Mouse (Mus musculus) lung, postnatal 14 days (tissue): ENCODE data around the gene Map1s.

Source experiments
- DNase-seq: peaks from one replicate; pipeline ENCODE4 v3.0.0; 2021

Map1s gene

GRCm38 (mm10) chr8:70905831-70906736 is at the start of gene Map1s:
Gene Map1s, plus strand, starts transcription at chr8:70905932.
- peak; percentile 72 for DNase-seq

GRCm38 (mm10) chr8:70856028-70856427 is 49.7 kb upstream of the Map1s start:
- DNase-seq, result no peak

GRCm38 (mm10) chr8:70856541-70857197 is 49.1 kb upstream of the Map1s start:
- peak; percentile 71 for DNase-seq

GRCm38 (mm10) chr8:70857516-70857915 is 48.2 kb upstream of the Map1s start:
- no peak for DNase-seq

- no peak for DNase-seq
Observed at GRCm38 (mm10) chr8:70862824-70863641, 42.7 kb upstream of the Map1s start, which contains the start of gene Kcnn1. Gene Kcnn1, minus strand, starts transcription at chr8:70863258.

- no peak for DNase-seq
Observed at GRCm38 (mm10) chr8:70863956-70864711, 41.6 kb upstream of the Map1s start.

GRCm38 (mm10) chr8:70864712-70865221 is 41.0 kb upstream of the Map1s start:
- no peak for DNase-seq

- DNase-seq, result peak; percentile 99
Observed at GRCm38 (mm10) chr8:70865350-70866000, 40.3 kb upstream of the Map1s start.

GRCm38 (mm10) chr8:70866001-70866520 is 39.7 kb upstream of the Map1s start:
- DNase-seq, result peak; percentile 22

- DNase-seq, result no peak
Observed at GRCm38 (mm10) chr8:70866566-70866965, 39.2 kb upstream of the Map1s start.

GRCm38 (mm10) chr8:70868559-70869198 is 37.1 kb upstream of the Map1s start:
- DNase-seq, result peak; percentile 57

GRCm38 (mm10) chr8:70869199-70869571 is 36.5 kb upstream of the Map1s start:
- no peak for DNase-seq

- DNase-seq, result peak; percentile 85
Observed at GRCm38 (mm10) chr8:70869601-70870041, 36.1 kb upstream of the Map1s start.

GRCm38 (mm10) chr8:70871195-70871807 is 34.4 kb upstream of the Map1s start:
- no peak for DNase-seq

- DNase-seq, result no peak
Observed at GRCm38 (mm10) chr8:70872643-70873363, 32.9 kb upstream of the Map1s start.

GRCm38 (mm10) chr8:70873364-70873985 is 32.3 kb upstream of the Map1s start, which contains the start of gene Ccdc124:
Gene Ccdc124, minus strand, starts transcription at chr8:70873935.
- peak; percentile 97 for DNase-seq

GRCm38 (mm10) chr8:70874441-70874840 is 31.3 kb upstream of the Map1s start:
- DNase-seq, result no peak

- DNase-seq, result no peak
Observed at GRCm38 (mm10) chr8:70876382-70876781, 29.4 kb upstream of the Map1s start.

GRCm38 (mm10) chr8:70878178-70878577 is 27.6 kb upstream of the Map1s start:
- no peak for DNase-seq
